Mouse (Mus musculus): ENCODE measurements at regions not wholly inside any gene's neighbourhood (a gene's known extent, or its start where the extent isn't known, plus 50 kb on each side); places are given as distances from the start of the nearest gene placed in this dataset.

- 87% methylated on average over 6 of the region's 6 CpGs for WGBS
These were observed 126.8 kb upstream of the Adgrl2 start for GRCm38 (mm10) chr3:149117018-149117683.

GRCm38 (mm10) chr3:149116604-149117003, 126.2 kb upstream of the Adgrl2 start:
- WGBS, result 86% methylated on average over 11 of the region's 11 CpGs
- Histone ChIP-seq H3K4me1 (replicated peaks) (no peaks in the 10 kb centered on the region), H3K27ac (no peak overlapping the region), H3K9me3 (no peaks in the 10 kb centered on the region), H3K9ac (replicated peaks) (no peak overlapping the region), H3K4me3 (replicated peaks) (no peak overlapping the region), H3K4me2 (replicated peaks) (no peak overlapping the region), H3K27me3 (no peaks in the 10 kb centered on the region), H3K36me3 (no peaks in the 10 kb centered on the region)
- ATAC-seq, result no peak

More at GRCm38 (mm10) chr3:149117018-149117683, 126.8 kb upstream of the Adgrl2 start:
- no peak overlapping the region for H3K4me3 ChIP-seq (replicated peaks)
- no peak overlapping the region for H3K27ac ChIP-seq
- no peak overlapping the region for H3K4me2 ChIP-seq (replicated peaks)
- no peaks in the 10 kb centered on the region for H3K36me3 ChIP-seq
- no peaks in the 10 kb centered on the region for H3K9me3 ChIP-seq
- no peak for ATAC-seq
- H3K9ac ChIP-seq (replicated peaks), result no peak overlapping the region
- H3K4me1 ChIP-seq (replicated peaks), result no peaks in the 10 kb centered on the region
- no peaks in the 10 kb centered on the region for H3K27me3 ChIP-seq

GRCm38 (mm10) chr3:149115901-149116300, 125.5 kb upstream of the Adgrl2 start:
- no peaks in the 10 kb centered on the region for H3K4me1 ChIP-seq (replicated peaks)
- no peak overlapping the region for H3K4me3 ChIP-seq (replicated peaks)
- H3K27me3 ChIP-seq, result no peaks in the 10 kb centered on the region
- WGBS, result 58% methylated on average over 12 of the region's 12 CpGs
- no peaks in the 10 kb centered on the region for H3K9me3 ChIP-seq
- no peak overlapping the region for H3K9ac ChIP-seq (replicated peaks)
- no peak for ATAC-seq
- H3K4me2 ChIP-seq (replicated peaks), result no peak overlapping the region
- H3K36me3 ChIP-seq, result no peaks in the 10 kb centered on the region
- no peak overlapping the region for H3K27ac ChIP-seq

GRCm38 (mm10) chr3:149112878-149113277, 122.5 kb upstream of the Adgrl2 start:
- Histone ChIP-seq H3K36me3 (no peaks in the 10 kb centered on the region), H3K4me1 (replicated peaks) (no peaks in the 10 kb centered on the region), H3K9ac (replicated peaks) (no peak overlapping the region), H3K27me3 (no peaks in the 10 kb centered on the region), H3K27ac (no peak overlapping the region), H3K4me2 (replicated peaks) (no peak overlapping the region), H3K4me3 (replicated peaks) (no peak overlapping the region), H3K9me3 (no peaks in the 10 kb centered on the region)
- 86% methylated on average over 6 of the region's 6 CpGs for WGBS
- no peak for ATAC-seq

GRCm38 (mm10) chr3:149111529-149112439, 121.4 kb upstream of the Adgrl2 start:
- WGBS, result 69% methylated on average over 19 of the region's 19 CpGs
- no peaks in the 10 kb centered on the region for H3K9me3 ChIP-seq
- H3K4me3 ChIP-seq (replicated peaks), result no peak overlapping the region
- no peak for ATAC-seq
- no peaks in the 10 kb centered on the region for H3K4me1 ChIP-seq (replicated peaks)
- H3K4me2 ChIP-seq (replicated peaks), result no peak overlapping the region
- no peak overlapping the region for H3K9ac ChIP-seq (replicated peaks)
- no peaks in the 10 kb centered on the region for H3K36me3 ChIP-seq
- H3K27ac ChIP-seq, result no peak overlapping the region
- H3K27me3 ChIP-seq, result no peaks in the 10 kb centered on the region

GRCm38 (mm10) chr3:149110831-149111230, 120.5 kb upstream of the Adgrl2 start:
- no peak for ATAC-seq
- Histone ChIP-seq H3K36me3 (no peaks in the 10 kb centered on the region), H3K4me2 (replicated peaks) (no peak overlapping the region), H3K27me3 (no peaks in the 10 kb centered on the region), H3K4me1 (replicated peaks) (no peaks in the 10 kb centered on the region), H3K27ac (no peak overlapping the region), H3K4me3 (replicated peaks) (no peak overlapping the region), H3K9me3 (no peaks in the 10 kb centered on the region), H3K9ac (replicated peaks) (no peak overlapping the region)
- WGBS, result 75% methylated on average over 9 of the region's 9 CpGs

GRCm38 (mm10) chr3:149105709-149106450, 115.5 kb upstream of the Adgrl2 start:
- ATAC-seq, result no peak
- WGBS, result 88% methylated on average over 13 of the region's 13 CpGs
- no peaks in the 10 kb centered on the region for H3K36me3 ChIP-seq
- H3K27ac ChIP-seq, result no peak overlapping the region
- no peak overlapping the region for H3K9ac ChIP-seq (replicated peaks)
- H3K4me3 ChIP-seq (replicated peaks), result no peak overlapping the region
- H3K9me3 ChIP-seq, result no peaks in the 10 kb centered on the region
- no peaks in the 10 kb centered on the region for H3K4me1 ChIP-seq (replicated peaks)
- H3K4me2 ChIP-seq (replicated peaks), result no peak overlapping the region
- no peaks in the 10 kb centered on the region for H3K27me3 ChIP-seq

DNA sequence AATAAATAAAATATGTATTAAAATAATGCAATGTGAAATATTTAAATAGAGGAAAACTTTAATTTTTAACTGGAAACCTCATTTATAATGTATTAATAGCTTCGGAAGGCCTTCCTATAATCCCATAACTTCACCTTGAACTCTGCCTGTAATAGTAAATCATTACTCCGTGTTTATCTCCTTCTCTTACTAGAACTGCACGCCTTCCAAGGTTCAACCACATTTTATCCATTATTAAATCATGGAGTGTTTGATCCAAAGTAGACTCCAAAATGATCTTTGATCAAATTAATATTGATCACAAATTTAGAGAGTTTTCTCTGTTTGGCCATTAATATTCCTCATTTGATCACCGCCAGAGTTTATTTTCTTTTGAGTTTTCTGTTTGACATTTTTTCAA, 114.8 kb upstream of the Adgrl2 start:
- Histone ChIP-seq H3K27ac (no peak overlapping the region), H3K4me3 (replicated peaks) (no peak overlapping the region), H3K4me2 (replicated peaks) (no peak overlapping the region), H3K9ac (replicated peaks) (no peak overlapping the region), H3K4me1 (replicated peaks) (no peaks in the 10 kb centered on the region), H3K9me3 (no peaks in the 10 kb centered on the region), H3K36me3 (no peaks in the 10 kb centered on the region), H3K27me3 (no peaks in the 10 kb centered on the region)
- 95% methylated on average over 4 of the region's 4 CpGs for WGBS
- ATAC-seq, result no peak

DNA sequence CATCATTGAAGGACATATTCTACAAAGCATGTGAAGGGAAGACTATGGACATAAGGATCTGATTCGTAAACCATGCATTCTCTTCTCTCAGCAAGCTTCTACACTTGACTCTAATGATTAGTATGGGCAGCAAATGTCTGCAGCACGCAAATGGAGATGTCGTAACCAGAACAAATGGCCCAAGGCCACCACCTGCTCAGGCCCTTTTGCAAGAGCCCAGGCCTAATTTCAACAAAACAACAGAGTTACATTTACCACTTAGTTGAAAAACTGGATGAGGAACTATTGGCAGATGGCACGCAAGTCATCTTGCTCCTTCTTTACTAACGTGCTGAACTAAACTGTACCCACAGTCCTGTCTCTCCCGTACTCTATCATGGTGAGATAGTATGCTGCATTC, 113.7 kb upstream of the Adgrl2 start:
- H3K4me3 ChIP-seq (replicated peaks), result no peak overlapping the region
- H3K9ac ChIP-seq (replicated peaks), result no peak overlapping the region
- H3K4me1 ChIP-seq (replicated peaks), result no peaks in the 10 kb centered on the region
- no peaks in the 10 kb centered on the region for H3K9me3 ChIP-seq
- no peaks in the 10 kb centered on the region for H3K27me3 ChIP-seq
- no peak for ATAC-seq
- H3K36me3 ChIP-seq, result no peaks in the 10 kb centered on the region
- WGBS, result 92% methylated on average over 6 of the region's 6 CpGs
- H3K27ac ChIP-seq, result no peak overlapping the region
- no peak overlapping the region for H3K4me2 ChIP-seq (replicated peaks)

GRCm38 (mm10) chr3:149103469-149103868, 113.1 kb upstream of the Adgrl2 start:
- H3K4me3 ChIP-seq (replicated peaks), result no peak overlapping the region
- no peaks in the 10 kb centered on the region for H3K27me3 ChIP-seq
- no peaks in the 10 kb centered on the region for H3K9me3 ChIP-seq
- no peak overlapping the region for H3K9ac ChIP-seq (replicated peaks)
- ATAC-seq, result no peak
- H3K4me1 ChIP-seq (replicated peaks), result no peaks in the 10 kb centered on the region
- H3K36me3 ChIP-seq, result no peaks in the 10 kb centered on the region
- H3K27ac ChIP-seq, result no peak overlapping the region
- 95% methylated on average over 3 of the region's 3 CpGs for WGBS
- no peak overlapping the region for H3K4me2 ChIP-seq (replicated peaks)

DNA sequence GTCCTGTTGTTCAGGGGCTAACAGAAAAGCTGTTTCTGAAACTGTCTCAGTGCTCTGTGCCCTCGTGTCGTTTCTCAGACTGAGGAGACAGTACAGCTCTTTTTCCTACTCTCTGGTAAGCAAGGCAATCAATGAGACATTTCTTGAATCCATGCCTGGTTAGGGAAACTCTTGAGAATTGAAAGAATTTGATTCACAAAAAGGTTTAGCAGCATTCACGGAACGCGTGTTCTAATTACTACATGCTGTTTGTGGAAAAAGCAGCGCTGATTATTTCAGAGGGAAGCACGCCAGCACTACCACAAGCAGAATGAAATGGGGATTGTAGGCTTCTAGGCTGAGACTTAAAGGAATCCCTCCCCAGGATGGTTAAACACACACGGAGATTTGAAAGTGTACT, 112.5 kb upstream of the Adgrl2 start:
- 71% methylated on average over 8 of the region's 8 CpGs for WGBS
- H3K27ac ChIP-seq, result no peak overlapping the region
- no peaks in the 10 kb centered on the region for H3K36me3 ChIP-seq
- no peak overlapping the region for H3K4me2 ChIP-seq (replicated peaks)
- H3K4me3 ChIP-seq (replicated peaks), result no peak overlapping the region
- no peaks in the 10 kb centered on the region for H3K27me3 ChIP-seq
- H3K9ac ChIP-seq (replicated peaks), result no peak overlapping the region
- no peaks in the 10 kb centered on the region for H3K9me3 ChIP-seq
- ATAC-seq, result no peak
- no peaks in the 10 kb centered on the region for H3K4me1 ChIP-seq (replicated peaks)

DNA sequence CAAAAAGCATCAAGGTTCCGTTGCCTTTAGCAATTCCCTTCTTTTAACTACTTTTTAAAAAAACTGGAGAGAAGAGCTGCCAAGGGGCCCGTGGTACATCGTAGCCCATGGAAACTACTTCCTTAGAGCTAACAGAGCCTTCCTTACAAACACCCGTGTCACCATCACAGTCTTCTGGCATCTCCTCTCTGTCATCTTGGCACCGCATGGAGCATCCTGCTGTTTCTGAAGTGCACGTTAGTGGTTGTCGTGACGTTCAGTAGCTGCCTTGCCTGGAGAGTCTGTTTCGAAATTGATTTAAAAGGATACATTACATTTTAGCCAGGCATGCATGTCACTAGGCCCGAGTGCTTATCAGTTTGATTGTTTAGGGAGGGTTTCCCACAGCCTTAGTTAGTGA, 111.4 kb upstream of the Adgrl2 start:
- Histone ChIP-seq H3K4me3 (replicated peaks) (no peak overlapping the region), H3K27me3 (no peaks in the 10 kb centered on the region), H3K4me2 (replicated peaks) (no peak overlapping the region), H3K9ac (replicated peaks) (no peak overlapping the region), H3K27ac (no peak overlapping the region), H3K4me1 (replicated peaks) (no peaks in the 10 kb centered on the region), H3K9me3 (no peaks in the 10 kb centered on the region), H3K36me3 (no peaks in the 10 kb centered on the region)
- no peak for ATAC-seq
- 88% methylated on average over 10 of the region's 10 CpGs for WGBS

All from midbrain, embryonic 13.5 days (tissue).